Mouse (Mus musculus) left cerebral cortex, adult 2 months (tissue): Measurements from ENCODE around the gene Ggact. TPM values are rescaled to one million over a fixed set of nuclear protein-coding genes. Genes with fewer than 3 reads are reported as not detected.

Source experiments
- DNase-seq, 2 experiments: peaks; one replicate each; pipeline ENCODE4 v3.0.0; 2021 to 2022; ENCODE audit warnings: low spot score in 2 of 2, mixed read lengths in 1 of 2; ENCODE audit errors: extremely low spot score in 1 of 2
- H3K27ac ChIP-seq: fragments of 200-600 bp; 2 replicates; pipeline ENCODE4 v1.8.1; 2022
- H3K4me3 ChIP-seq: fragments of 200-600 bp; 2 replicates; pipeline ENCODE4 v1.8.1; 2022
- CTCF ChIP-seq: fragments of 200-600 bp; IDR thresholded peaks from 2 replicates; pipeline ENCODE4 v1.8.1; 2022; ENCODE audit warnings: antibody characterized with exemption, mild to moderate bottlenecking, moderate library complexity
- intact Hi-C: fragments of 180-260 bp; cut with DNase I; formaldehyde crosslinking; loops from one replicate; pipeline ENCODE4 v1.15.1; 2025
- total RNA-seq, 2 experiments: library from RNA; stranded (reverse); gene quantifications; 2 replicates each; pipeline ENCODE4 v1.2.3; 2021

The Ggact gene
- total RNA-seq, 2 experiments from 2014 or later, result 29.8 to 29.9 TPM

DNA sequence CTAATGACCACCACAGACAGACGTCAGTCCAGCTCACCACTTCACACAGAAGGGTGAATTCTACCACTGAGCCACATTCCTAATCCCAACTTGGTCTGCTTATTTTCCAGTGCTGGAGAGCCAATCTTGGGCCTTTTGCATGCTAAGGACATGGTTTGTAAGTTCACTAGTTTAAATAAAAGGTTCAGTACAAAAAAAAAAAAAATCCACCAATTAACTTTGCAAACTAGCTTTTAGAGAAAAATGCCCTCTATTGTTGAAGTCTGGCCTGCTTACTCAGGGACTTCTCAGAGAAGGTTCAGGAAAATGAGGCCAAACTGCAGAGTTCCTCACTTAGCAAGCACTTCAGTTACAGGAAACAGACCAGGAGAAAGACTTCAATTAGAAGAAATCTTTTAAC lies 1.4 kb downstream of the Ggact start:
- DNase-seq, result no peak
- no peak for TF ChIP-seq CTCF
- peak overlapping the region; percentile 84 for H3K4me3 ChIP-seq
- peak overlapping the region; percentile 62 for H3K27ac ChIP-seq
- intact Hi-C loops, result no loop called here

DNA sequence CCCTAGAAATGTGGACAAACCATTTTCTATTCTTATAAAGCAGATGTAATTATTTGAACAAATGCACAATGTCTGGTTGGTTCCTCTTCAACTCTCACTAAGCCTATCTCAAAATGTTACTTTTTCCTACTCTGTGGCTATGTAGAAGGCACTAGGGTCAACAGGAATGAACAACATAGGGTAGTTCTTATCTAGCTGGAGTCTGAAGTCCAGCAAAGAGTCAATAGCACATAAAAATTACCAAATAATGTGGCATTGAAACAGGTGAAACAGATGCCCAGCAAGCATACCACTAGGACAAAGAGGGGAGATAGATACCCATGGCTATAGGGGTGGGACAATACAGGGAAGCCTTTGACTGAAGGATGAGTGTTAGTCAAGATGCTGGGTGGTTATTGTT lies 2.3 kb downstream of the Ggact start:
- intact Hi-C loops, result no loop called here
- Histone ChIP-seq H3K4me3 (no peak overlapping the region), H3K27ac (no peak overlapping the region)
- no peak for TF ChIP-seq CTCF
- no peak for DNase-seq

DNA sequence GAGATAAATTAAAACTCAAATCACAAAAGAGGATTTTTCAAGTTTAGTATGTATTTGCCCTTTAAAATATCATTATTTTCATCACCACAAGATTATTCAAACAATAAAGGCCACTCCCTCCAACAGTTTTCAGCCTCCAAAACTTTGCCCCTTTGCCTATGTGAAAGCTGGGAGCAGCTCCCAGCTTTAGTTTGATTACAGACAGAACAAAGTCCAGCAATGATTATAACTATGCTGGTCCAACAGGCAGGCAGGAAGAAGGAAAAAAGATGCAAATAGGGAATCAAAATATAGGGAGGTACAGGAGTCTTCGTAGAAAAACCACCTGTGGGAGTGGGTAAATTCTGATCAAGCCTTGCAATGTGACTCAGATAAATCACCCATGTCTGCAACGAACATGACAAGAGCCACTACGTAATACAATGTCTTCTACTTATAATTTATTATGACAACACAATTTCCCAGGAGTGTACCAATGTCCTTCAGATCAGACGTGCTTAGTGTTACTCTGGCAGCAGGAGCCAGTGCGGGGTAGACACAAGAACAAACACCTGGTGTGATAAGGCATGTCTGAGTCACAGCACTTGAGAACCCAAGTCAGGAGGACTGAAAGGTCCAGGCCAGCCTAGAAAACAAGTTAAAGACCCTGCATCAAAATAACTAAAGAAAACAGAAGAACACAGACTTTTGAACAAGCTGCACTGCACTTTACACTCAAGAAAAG lies 4.0 kb downstream of the Ggact start:
- DNase-seq, result no peak
- no peak overlapping the region for H3K27ac ChIP-seq
- TF ChIP-seq CTCF, result no peak
- intact Hi-C loops, result no loop called here
- H3K4me3 ChIP-seq, result no peak overlapping the region

DNA sequence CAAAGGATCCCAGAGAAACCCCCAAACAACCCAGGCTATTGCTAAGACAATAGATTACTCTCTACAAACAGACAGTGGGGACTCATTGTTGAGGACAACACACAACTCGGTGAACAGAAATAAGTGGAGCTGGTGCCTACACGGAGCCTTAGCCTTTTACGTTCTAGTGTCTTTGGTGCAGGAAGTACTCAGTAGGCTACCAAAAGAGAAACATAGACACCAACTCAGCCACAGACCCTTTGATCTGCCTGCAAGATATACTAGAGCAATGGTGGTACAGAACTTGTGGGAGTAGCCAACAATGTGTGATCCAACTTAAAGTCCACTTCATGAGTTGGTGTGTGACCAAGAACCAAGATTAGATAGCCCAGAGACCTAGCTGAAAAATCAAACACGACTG lies 5.5 kb downstream of the Ggact start:
- Histone ChIP-seq H3K27ac (no peak overlapping the region), H3K4me3 (no peak overlapping the region)
- no peak for DNase-seq
- no peak for TF ChIP-seq CTCF
- intact Hi-C loops, result no loop called here

DNA sequence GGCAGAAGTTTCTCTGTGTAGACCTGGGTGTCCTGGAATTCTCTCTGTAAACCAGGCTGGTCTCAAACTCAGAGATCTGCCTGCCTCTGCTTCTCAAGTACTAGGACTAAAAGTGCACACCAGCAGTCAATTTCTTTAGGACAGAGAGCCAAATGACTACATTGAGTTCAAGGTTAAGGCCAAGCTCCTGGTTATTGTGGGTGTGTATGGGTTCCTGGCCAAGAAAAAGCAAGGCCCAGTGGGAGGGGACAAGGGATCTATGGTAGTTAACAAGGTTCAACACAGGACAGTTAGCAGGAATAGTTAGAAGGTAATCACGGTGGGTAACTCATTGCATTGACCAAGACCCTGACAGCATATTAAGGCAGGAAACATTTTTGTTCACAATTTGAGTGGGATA lies 8.6 kb downstream of the Ggact start:
- DNase-seq, result no peak
- TF ChIP-seq CTCF, result no peak
- Histone ChIP-seq H3K4me3 (no peak overlapping the region), H3K27ac (no peak overlapping the region)
- intact Hi-C loops, result no loop called here

DNA sequence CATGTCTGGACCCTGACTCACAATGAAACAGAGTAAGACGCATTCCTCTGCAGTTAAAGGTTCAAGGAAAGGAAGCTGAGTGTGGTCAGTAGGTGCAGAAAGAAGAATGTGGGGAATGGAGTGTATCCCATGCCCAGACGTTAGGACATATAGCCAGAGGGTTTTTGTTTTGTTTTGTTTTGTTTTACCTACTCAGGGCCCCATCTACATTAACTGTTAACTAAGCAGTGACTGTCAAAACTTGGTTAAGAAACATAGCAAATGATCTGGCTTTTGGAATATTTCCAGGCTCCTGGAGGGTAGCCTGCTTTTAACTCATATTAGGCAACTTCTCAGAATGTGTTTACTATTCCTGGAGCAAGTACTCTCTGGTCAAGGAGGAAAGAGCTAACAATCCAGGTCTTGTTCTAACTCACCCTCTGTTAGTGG lies 9.6 kb downstream of the Ggact start:
- no peak for TF ChIP-seq CTCF
- intact Hi-C loops, result no loop called here
- DNase-seq, result no peak
- Histone ChIP-seq H3K27ac (no peak overlapping the region), H3K4me3 (no peak overlapping the region)

DNA sequence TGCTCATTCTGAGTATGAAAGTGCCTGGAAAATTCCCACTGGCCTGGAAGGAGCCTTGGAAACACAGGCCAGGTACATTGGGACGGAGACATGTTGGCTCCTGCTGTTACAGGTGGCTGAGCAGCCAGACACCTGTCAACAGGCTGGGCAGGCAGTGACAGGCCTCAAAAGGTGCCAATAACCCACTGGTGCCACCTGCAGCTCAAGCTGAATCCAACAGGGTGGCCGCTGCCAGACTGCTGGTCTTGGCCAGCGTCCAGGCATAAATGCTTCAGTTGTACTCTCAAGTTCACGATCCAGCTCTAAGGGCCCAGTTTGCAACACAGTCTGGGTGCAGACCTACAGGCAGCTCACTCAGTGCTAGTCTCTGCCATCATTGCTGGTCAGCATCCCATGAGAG lies 10.7 kb downstream of the Ggact start:
- Histone ChIP-seq H3K27ac (peak overlapping the region; percentile 48), H3K4me3 (no peak overlapping the region)
- peak; percentile 44 for TF ChIP-seq CTCF
- DNase-seq, result peak; percentile 33 to 46
- intact Hi-C loops, result no loop called here

DNA sequence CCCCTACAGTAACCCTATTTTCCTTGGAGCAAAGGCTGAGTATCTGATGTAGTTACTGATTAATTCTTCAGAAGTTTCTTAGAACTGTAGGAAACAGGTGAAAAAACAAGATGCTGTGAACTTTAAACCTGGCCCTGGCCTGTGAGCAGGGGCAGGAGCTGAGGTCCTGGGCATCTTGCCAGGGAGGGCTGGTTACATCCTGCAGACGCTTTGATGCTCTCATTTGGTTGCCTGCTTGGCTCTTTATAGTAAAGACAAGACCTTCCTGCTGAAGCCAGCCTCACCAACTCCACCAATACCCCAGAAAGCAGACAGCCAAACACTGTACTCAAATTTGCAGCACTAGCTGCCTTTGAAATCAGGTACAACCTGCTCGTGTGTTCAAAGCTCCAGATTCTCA lies 11.4 kb downstream of the Ggact start:
- H3K4me3 ChIP-seq, result no peak overlapping the region
- no peak for TF ChIP-seq CTCF
- intact Hi-C loops, result no loop called here
- DNase-seq, result no peak
- H3K27ac ChIP-seq, result peak overlapping the region; percentile 48; the same call in 1 of the 2 replicates

DNA sequence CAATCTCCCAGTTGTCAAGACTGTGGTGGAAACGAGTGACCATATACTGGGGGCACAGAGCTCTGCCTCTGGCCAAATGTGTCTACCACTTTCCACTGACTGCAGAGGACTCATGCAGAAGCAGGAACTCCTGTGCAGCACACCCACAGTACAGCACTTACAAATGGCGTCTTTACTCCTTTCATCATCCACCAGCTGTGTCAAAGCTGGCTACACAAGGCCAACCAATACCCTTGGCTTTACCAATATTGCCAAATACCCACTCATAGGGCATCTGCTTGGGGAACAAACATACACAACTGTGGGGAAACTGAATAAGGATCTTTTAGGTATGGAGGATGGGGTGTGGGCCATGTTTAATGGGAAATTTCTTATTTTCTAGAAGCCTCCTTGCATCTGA lies 11.8 kb downstream of the Ggact start:
- intact Hi-C loops, result no loop called here
- Histone ChIP-seq H3K27ac (peak overlapping the region; percentile 45), H3K4me3 (no peak overlapping the region)
- DNase-seq, result no peak
- no peak for TF ChIP-seq CTCF

DNA sequence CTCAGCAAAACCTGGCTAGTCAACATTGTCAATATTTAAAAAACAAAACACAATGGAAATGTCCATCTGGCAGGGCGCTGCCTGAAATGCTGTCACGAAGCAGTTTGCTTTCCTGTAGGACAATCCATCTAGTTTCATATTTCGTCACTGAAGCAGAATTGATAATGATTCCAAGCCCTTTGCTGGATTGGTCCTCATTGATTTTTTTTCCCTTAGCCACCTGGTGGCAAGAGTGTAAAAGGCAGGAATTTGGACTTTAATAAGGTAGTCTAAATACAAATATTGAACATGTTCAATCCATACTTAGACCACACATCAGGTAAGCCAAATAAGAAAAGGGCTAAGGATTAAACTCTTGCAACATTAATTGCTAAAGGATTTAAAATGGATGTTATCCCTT lies 12.4 kb downstream of the Ggact start:
- H3K4me3 ChIP-seq, result no peak overlapping the region
- TF ChIP-seq CTCF, result peak; percentile 45
- DNase-seq, result no peak
- no peak overlapping the region; the same call in 1 of the 2 replicates for H3K27ac ChIP-seq
- intact Hi-C loops, result no loop called here

DNA sequence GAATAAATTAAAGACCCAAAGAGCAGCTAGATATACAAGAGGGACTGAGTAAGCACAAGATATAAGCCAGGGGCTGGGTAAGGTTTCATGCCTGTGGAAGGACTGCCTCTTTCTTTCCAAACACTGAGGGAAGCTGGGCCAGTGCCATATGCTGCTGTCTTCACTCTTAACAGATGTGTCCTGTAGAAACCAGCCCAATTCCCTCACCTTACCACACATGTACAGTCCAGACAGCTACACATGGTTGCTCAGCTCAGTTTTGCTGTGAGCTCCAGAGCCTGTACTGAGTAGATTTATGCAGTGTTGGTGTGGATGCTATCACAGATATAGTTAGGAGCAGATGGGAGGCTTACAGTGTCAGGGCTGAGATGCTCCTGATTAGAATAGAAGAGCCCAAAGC lies 12.9 kb downstream of the Ggact start:
- Histone ChIP-seq H3K4me3 (no peak overlapping the region), H3K27ac (peak overlapping the region; percentile 19; the same call in 1 of the 2 replicates)
- no peak for TF ChIP-seq CTCF
- intact Hi-C loops, result no loop called here
- no peak for DNase-seq

DNA sequence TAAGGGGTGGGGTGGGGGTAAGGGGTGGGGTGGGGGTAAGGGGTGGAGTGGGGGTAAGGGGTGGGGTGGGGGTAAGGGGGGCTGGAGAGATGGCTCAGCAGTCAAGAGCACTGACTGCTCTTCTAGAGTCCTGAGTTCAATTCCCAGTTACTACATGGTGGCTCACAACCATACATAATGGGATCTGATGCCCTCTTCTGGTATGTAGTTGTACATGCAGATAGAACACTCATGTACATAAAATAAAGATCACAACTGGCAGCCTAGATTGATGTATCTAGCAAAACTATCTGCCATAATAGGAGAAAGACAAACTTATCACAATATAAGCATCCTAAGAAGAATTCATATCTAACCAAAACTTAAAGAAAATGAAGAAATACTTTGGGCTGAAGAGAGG lies 15.0 kb downstream of the Ggact start:
- no peak for DNase-seq
- Histone ChIP-seq H3K4me3 (no peak overlapping the region), H3K27ac (no peak overlapping the region)
- peak; percentile 33 for TF ChIP-seq CTCF
- intact Hi-C loops, result no loop called here

DNA sequence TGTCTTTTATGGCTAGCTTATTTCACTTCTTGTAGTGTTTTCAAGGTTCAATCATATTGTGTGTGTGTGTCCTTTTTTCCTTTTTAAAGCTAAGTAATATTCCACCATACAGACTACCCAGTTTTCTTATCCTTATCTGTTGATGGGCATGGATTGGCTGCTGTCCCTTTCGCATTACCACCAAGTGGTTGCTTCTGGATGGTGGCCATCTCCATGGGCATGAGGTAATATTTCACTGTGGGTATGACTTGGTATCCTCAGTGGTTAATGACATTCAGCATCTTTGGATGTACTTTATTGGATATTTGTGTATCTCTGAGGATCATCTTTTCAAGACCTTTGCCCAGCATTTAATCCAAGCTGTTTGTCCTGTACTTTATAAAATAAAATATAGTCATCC lies 17.5 kb downstream of the Ggact start:
- Histone ChIP-seq H3K4me3 (no peak overlapping the region), H3K27ac (no peak overlapping the region)
- no peak for DNase-seq
- TF ChIP-seq CTCF, result no peak
- intact Hi-C loops, result no loop called here
